Mouse (Mus musculus) frontal cortex, postnatal 10 days (tissue): ENCODE measurements around the gene Inpp4b.

Source experiments
- DNase-seq, 2 experiments: peaks; one replicate each; pipeline ENCODE4 v3.0.0; 2022; ENCODE audit warnings: low spot score in 2 of 2, mixed read lengths in 1 of 2

Inpp4b gene

DNA sequence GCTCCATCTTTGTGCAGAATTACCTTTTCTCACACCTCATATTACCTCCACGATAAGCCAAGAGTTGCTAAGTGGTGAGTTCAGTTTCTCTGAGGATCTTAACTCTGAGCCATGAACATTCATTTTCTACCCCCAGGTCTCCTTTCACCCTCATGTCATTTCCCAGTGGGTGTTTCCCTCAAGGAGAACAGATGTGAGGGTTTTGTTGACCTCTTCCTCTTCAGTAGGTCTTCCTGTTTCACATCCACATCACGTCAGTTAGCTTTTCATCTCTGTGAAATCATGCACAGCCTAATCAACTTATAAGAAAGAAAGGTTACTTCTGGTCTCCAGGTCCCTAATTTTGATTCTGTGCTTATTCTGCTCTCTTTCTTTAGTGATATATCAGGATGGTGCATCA is 124.4 kb downstream of the Inpp4b start:
- no peak for DNase-seq

DNA sequence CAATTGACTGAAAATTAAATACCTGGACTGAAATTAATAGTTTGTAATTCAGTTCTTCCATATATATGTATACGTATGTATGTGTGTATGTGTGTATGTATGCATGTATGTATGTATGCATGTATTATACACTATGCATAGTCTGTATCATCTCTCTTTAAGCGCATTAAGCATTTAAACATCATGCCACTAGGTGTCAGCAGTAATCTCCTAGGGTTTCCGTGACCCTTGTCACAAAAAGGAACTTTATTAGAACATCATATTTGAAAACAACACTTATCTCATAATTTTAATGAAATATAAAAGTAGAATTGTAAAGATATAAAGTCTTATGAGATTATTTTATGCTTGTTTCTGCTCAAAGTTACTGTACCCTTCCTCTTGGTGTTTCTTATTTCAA is 136.3 kb downstream of the Inpp4b start:
- DNase-seq: no peak

DNA sequence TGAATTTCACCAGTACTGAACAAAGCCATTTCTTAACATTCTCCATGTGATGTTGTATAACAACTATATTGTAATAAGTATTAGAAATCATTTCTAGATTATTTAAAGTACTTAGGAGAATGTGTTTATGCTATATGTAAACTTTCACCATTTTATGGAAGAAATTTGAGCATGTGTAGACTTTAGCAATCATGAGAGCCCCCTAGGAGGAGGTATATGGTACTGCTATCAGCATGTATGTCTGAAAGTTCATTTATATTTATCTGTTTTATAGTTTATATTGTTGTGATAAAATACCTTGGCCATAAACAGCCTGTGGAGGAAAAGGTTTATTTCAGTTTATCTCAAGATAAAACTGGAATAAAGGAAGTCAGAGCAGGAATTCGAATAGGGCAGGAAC is 141.5 kb downstream of the Inpp4b start:
- DNase-seq: no peak

DNA sequence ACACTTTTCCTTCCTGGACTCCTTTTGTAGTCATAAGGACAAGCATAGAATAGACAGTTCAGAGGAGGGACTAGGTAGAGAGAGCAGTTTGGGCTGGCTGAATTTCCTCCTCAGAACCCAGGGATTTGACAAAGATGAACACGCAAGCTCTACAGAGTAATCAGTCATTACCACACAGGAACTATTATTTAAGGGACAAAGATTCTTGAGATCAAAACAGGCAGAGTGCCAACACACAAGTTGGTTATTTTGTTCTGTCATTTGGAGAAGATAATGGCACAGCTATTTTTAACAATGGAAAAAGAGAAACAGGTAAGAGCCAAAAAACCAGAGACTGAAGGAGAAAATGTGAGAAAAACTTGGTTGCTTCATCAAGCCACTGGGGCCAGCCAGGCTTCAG is 143.3 kb downstream of the Inpp4b start:
- DNase-seq: no peak

DNA sequence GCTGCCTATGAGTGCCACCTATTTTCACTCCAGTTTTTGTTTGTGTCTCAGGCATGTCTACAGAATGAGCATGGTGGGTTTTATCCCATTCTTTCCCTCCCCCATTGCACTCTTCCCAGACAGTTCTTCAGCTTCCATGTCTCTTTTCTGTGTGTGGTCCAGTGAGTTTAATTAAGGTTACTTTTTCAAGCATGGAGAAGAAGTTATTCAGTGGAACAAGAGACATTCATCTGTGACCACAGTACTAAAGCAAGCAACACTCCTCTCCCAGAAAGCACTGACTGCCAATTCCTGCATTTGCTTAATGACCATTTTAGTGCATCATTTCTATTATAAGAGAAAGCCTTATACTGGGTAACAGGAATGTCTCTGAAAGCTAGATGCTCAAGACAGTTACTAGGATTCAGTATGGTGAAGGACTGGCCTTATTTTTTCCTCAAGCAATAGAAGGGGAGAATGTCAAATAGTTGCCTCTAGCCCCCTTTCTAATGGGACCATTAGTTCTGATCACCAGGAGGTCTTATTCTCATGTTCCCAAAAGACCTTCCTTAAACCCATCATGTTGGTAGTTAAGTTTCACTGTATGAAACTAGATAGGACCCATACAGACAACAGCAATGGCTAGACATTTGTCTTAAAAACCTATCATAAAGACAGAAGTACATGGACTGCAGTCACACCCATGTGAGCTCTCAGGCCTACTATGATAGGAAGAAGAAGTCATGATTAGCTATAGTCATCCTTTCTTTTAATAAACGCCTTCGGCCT is 147.7 kb downstream of the Inpp4b start:
- no peak for DNase-seq

DNA sequence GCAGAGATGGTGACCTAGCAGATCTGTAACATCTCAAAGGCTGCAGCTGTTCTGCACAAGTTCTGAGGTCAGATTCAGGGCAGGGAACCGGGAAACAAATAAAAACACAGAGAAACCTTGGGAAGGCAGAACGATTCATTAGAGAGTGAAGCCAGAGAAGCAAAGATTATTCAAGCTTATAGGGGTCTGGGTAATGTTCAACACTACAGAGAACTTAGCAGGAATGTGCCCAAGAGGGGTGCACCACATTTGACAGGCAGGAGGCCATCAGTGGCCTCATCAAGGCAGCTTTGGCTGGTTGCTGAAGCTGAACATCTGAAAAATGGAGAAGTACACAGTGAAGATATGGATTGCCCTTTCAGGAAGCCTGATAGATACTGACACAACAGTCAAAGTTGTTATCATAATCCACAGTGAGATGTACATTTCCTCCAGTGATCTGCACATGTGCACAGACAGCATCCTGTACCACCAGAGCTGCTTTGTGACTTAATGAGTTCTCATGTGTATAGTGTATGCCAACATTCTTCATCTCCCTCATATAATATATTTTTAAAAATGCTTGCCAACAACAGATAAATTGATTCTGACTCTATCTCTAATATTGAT is 148.8 kb downstream of the Inpp4b start:
- no peak for DNase-seq

DNA sequence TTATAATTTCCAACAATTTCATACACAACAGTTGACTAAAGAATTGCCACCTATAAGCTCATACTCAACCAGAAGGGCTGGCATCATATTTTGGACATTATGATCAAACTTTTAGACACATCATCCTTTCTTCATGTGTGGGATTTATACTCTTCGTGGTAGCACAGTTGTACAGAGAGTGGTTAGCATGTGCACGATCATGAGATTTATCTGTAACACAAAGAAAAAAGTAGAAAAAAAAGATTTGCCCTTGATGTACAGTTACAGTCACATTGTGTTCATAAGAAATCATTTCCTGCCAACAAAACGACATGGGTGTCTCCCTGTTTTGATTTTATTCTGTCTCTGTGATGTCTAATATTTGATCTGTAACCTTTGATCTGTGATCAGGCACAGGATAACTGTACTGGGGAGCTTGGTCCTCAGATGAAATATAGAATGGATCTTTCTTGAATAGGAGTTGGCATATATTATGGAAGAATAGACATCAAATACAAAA is 149.4 kb downstream of the Inpp4b start:
- no peak for DNase-seq

DNA sequence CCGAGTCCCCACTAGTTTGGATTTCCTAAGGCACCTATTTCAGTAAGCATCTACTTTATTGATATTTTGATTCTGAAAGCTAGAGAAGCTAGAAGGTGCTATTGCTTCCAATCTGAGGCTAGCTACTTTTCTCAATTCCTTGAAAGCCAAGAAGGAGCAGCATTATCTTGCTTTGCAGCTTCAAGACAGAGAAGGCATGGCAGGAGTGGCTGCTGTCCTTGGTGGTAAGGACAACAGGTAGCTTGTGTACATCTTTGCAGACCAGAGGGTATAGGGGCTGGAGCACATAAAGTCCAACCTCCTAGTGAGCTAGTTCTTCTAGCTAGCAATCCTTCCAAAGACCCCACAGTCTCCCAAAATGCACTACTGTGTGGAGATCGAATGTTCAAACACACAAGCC is 152.5 kb downstream of the Inpp4b start:
- no peak for DNase-seq

DNA sequence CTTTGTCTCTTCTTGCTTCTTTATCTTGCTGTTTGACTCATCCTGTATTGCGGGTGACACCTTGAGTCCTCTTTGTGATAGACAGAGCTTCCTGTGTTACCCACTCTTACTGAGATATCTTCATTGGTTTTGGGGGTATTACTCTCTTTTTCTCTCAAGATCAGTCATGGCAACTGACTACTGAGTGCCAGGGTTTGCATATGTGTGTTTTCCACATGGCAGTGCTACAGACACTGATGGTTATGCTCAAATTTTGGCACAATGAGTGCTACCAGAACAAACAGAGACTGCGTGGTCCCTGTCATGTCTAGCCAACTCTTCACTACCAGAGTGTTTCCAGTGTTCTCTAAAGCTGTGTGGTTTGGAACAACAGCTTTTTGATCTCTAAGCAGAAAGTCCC is 155.3 kb downstream of the Inpp4b start:
- DNase-seq: no peak

DNA sequence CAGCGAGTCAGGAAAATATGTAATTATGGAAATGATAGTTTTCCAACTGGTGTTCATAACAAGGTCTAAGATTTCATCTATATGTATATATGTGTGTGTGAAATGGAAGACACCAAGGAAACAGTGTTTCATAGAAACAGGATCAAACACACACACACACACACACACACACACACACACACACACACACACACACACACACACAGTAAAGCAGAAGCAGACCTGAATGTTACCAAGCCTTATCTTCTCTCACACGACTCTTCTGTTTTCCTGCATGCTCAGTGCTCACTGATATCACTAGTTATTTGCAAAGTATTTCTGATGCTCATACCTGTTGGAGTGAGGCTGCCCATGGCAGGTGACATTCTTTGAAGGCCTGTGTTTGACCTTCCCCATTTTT is 159.9 kb downstream of the Inpp4b start:
- DNase-seq: no peak

DNA sequence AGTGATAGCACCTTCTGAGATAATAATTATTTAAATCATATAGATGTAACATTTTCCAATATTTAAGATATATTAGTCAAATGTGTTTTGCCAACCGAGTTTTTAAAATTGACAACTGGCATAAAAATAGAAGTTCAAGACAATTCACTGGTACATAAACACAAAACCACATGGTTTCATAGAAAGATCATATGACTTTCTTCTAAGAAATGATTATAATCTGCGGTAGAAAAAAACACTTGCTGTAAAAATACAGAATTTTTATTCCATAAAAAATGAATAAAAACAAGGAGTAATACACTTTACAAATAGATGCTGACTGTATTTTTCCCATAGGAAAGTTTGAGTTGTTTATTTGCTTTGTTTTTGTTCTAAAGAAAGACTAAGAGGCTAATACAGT is 160.6 kb downstream of the Inpp4b start:
- no peak for DNase-seq

DNA sequence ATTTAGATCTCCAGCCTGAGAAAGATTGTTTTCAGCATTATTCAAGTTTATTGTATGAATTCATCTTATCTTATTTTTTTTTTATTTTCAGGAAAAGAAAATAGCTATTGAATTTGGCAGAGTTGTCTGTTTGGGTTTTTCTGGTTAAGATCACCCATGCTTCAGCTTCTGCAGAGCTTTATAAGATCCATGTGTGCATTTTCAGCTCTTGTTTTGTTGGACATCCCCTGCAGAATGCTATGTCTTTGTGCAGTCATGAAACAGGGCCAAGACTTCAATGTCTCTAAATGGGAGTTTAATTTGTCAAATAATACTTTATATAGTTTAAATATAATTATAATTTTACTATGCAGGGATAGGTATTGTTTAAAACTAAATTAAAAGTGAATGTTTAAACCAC is 170.5 kb downstream of the Inpp4b start:
- no peak for DNase-seq

DNA sequence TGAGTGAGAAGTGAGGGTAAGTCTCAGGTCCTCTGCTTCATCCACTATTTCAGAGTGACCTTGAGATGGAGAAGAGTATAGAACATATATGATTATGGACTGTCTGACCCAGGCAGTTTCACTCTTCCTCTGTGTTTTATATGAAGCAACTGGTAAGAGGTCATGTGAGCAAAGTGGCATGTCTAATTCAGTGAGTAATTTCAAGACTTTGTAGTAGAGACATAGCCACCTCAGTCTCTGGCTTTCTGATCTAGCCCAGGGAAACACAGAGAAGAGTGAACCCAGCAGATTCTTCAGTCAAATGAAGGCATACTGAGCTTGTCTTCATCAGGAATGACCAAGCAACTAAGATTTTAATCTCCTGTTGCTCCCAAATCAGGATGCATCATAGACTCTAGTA is 172.1 kb downstream of the Inpp4b start:
- no peak for DNase-seq

DNA sequence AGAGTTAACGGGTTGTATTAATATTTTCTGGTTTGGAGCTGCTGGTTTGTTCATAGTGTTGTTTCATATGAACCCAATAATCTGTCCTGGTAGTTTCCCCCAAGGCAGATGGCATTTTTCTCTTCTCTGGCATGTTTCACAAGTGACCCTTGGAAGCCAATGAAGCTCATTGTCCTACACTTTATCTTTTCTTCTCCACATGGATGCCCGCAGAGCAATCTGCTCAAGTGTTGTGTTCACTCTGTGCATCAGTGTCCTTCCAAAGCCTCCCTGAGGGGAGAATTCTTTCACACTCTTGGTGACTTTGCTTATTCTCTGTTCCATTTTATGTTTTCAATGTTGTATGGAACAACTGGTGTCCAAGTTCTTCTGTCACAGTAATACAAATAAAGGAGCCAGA is 179.7 kb downstream of the Inpp4b start:
- DNase-seq: no peak

DNA sequence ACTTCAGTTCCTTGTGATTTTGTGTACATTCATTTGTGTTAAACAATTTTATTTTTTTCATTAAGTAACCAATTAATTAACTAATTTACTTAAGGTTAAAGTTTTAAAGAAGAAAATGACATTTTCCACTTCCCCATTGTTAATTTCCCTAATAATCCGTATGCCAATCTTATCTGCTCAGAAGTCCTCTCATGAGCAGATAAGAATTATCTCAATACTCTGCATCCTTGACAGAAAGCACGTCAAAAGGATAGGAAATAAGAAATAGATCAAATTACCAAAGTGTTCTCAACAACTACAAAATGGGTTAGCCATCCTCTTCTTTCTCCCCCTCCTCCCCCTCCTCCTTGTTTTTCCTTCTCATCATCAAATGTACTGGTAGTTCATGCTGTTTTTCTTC is 182.2 kb downstream of the Inpp4b start:
- DNase-seq: no peak

DNA sequence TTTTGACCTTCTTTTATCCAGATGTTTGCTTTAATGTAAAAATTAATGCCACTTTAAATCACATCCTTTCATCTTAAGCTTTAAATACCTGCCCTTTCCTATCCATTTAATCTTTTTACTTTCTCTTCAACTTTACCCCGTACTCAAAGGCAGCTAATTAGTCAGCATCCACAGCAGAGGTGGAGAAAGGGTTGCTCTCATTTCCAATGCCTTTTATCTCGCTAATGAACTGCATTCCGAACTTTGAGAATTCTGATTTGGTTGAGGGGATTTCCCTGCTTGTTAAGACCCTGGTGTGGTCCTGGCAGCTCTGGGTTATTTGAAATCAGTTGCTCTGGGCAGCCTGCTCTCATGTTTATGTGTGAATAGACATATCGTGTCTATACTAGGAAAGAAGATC is 185.3 kb downstream of the Inpp4b start:
- no peak for DNase-seq

DNA sequence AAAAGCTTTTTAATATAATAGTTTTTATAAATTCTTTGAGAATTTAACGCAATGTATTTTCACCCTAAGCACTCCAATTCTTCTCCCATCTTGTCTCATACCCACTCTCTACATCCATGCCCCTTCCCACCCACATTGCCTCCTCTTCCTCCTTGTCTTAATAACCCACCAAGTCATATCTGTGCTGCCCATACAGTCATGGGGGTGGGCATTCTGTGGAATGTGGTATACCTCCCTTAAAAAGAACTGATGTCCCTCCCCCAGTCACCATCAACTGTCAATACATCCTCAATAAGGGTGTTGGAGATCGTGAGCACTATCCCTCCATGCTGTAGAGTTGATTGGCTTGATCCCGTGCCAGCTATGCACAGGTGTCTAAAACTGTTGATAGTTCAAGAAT is 196.0 kb downstream of the Inpp4b start:
- no peak for DNase-seq

DNA sequence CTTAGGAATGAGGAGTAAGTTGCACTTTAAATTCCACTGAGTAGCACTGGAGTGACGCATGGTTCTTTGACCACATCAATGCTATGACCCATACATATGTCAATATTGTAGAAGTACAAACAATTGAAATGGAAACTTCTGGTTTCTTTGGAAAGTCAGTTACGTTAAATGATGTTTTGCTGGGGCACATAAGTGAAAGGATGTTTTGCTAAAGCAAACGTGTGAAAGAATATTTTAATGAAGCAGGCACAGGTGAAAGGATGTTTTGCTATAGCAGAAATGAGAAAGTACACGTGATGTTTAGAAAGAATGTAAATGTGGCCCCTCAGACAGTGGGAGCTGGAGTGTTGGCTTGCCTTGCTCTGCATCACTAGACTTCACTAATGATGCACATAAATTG is 216.2 kb downstream of the Inpp4b start:
- no peak for DNase-seq

DNA sequence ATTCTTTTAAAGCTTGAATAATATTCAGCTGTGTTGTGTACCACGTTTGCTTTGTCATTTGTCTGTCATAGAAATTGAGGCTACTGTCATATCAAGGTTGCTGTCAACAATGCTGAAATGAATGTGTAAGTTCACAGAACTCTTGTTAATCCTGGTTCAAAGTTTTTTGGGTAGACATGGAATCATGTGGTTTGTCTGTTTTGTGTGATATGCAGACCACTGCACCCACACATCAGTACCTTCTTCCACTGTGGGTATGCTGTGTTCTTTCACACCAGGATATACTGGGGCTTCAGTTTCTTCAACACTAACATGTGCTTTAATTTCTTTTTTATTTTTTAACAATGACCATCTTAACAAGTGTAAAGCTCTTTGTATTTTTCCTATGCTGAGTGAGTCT is 220.0 kb downstream of the Inpp4b start:
- DNase-seq: no peak

DNA sequence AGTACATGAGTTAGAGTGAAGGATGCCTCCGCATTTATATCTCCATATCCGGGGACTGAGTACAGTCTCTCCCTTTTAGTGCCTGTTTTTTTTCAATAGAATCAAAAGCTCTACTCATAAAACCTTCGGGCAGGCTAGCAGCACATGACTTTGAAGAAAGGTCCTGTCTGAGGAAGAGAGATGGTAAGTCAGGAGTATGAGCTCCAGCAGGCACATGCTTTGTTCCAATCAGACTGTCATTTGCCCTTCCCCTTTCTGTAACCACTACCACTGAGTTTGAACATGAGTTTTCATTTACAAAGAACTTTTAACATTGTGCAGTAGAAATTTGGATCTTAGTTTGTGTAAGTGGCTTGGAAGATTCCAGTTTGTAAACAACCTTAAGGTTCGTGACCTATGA is 223.1 kb downstream of the Inpp4b start:
- DNase-seq: no peak

DNA sequence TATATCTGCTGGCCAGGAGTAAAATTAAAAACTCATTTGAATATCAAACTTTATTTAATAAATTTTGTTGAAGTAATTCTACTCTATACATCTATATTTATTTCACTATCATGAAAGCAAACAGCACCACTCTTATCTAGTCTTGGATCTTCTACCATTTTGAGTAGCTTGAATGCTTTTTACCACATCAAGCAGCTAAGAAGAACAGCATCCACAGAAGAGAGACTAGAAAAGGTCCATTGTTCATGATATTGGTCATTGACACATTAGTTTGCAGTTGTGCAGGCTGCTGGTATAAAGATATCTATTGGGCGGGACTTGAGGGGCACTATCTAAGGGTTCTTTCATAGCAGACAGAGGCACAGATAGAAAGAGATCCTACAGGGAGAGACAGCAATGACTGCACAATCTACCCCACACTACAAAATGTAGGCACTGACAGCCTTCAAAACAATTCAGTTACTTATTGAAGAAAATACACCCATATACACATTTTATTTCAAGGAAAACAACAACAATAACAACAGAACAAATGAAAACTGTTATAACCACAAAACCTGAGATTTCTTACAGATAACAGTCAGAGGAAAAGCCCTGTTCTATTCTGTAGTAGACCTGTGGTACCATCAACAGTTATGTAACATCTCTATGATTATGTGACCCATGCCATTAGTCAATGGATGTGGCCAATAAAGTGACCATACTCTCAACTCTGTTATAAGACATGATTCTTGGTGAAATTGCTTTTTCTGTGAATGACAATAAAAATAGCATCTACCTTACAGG is 230.2 kb downstream of the Inpp4b start:
- DNase-seq: no peak

DNA sequence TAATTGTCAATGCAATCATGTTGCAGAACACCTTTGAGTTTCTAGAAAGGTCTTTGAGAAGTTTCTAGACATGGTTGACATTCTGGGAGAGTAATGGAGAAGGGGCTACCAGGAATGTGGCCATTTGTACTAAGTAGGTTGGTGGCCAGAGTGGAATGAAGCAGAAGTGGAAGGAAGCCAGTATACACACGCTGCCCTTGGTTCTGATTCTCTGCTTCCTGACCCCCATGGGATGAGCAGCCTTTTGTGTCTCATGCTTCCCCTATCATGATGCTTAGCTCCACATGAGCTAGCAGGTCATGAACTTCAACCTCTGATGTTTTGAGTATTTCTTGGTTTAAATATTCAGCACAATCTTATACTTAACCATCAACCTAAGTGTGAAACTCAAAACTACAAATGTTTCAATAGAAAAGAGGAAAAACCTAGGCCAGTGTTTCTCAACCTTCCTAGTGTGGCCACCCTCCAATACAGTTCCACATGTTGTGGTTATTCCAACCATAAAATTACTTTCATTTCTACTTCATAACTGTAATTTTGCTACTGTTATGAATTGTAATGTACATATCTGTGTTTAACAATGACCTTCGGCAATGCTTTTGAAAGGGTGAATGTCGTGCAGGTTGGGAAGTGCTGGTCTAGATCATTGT is 233.0 kb downstream of the Inpp4b start:
- no peak for DNase-seq
